Mouse (Mus musculus): ENCODE results near the gene Tspan4. TPM values are rescaled to one million over a fixed set of nuclear protein-coding genes. Genes with fewer than 3 reads are reported as not detected.
A peak's percentile ranks its signal among the peaks of the same experiment; 100 is the strongest.

The Tspan4 gene
- polyA plus RNA-seq, 1 experiment from 2014 or later, result 49.1 TPM

GRCm38 (mm10) chr7:141457236-141457635, 17.8 kb upstream of the Tspan4 start:
- H3K27me3 ChIP-seq (replicated peaks), result peaks cover 25% of the 10 kb centered on the region
- H3K9ac ChIP-seq, result no peak overlapping the region
- H3K4me3 ChIP-seq, result no peak overlapping the region

GRCm38 (mm10) chr7:141457986-141458660, 16.9 kb upstream of the Tspan4 start:
- Histone ChIP-seq H3K27ac (no peak overlapping the region), H3K4me2 (no peak overlapping the region), H3K4me1 (peaks cover 25% of the 10 kb centered on the region), H3K4me3 (no peak overlapping the region), H3K9ac (no peak overlapping the region), H3K9me3 (no peaks in the 10 kb centered on the region), H3K36me3 (replicated peaks) (0 out of 2 replicates have a peak, but pooled peaks cover 4% of the 10 kb centered on the region), H3K27me3 (replicated peaks) (peaks cover 34% of the 10 kb centered on the region)
- no peak for ATAC-seq (replicated peaks)
- WGBS, result 75% methylated on average over 15 of the region's 15 CpGs

More at GRCm38 (mm10) chr7:141457236-141457635, 17.8 kb upstream of the Tspan4 start:
- H3K27ac ChIP-seq, result no peak overlapping the region
- peaks cover 5% of the 10 kb centered on the region; the same call in 1 of the 2 replicates for H3K36me3 ChIP-seq (replicated peaks)
- H3K9me3 ChIP-seq, result no peaks in the 10 kb centered on the region
- ATAC-seq (replicated peaks), result no peak
- 95% methylated on average over 14 of the region's 14 CpGs for WGBS
- peaks cover 25% of the 10 kb centered on the region for H3K4me1 ChIP-seq
- H3K4me2 ChIP-seq, result no peak overlapping the region

GRCm38 (mm10) chr7:141458661-141459060, 16.4 kb upstream of the Tspan4 start:
- no peak for ATAC-seq (replicated peaks)
- H3K9me3 ChIP-seq, result no peaks in the 10 kb centered on the region

GRCm38 (mm10) chr7:141459301-141459711, 15.7 kb upstream of the Tspan4 start:
- 0 out of 2 replicates have a peak, but pooled peaks cover 4% of the 10 kb centered on the region for H3K36me3 ChIP-seq (replicated peaks)
- H3K9ac ChIP-seq, result no peak overlapping the region
- H3K4me3 ChIP-seq, result no peak overlapping the region
- ATAC-seq (replicated peaks), result no peak
- H3K4me1 ChIP-seq, result peaks cover 25% of the 10 kb centered on the region
- H3K9me3 ChIP-seq, result no peaks in the 10 kb centered on the region
- no peak overlapping the region for H3K4me2 ChIP-seq
- H3K27ac ChIP-seq, result no peak overlapping the region
- 91% methylated on average over 17 of the region's 17 CpGs for WGBS
- H3K27me3 ChIP-seq (replicated peaks), result peaks cover 46% of the 10 kb centered on the region

More at GRCm38 (mm10) chr7:141458661-141459060, 16.4 kb upstream of the Tspan4 start:
- H3K4me3 ChIP-seq, result no peak overlapping the region
- H3K27ac ChIP-seq, result no peak overlapping the region
- peaks cover 40% of the 10 kb centered on the region for H3K27me3 ChIP-seq (replicated peaks)
- 0 out of 2 replicates have a peak, but pooled peaks cover 4% of the 10 kb centered on the region for H3K36me3 ChIP-seq (replicated peaks)
- H3K9ac ChIP-seq, result no peak overlapping the region
- WGBS, result 89% methylated on average over 11 of the region's 11 CpGs
- H3K4me1 ChIP-seq, result peaks cover 25% of the 10 kb centered on the region
- H3K4me2 ChIP-seq, result no peak overlapping the region

GRCm38 (mm10) chr7:141460001-141460390, 15.0 kb upstream of the Tspan4 start:
- H3K9me3 ChIP-seq, result no peaks in the 10 kb centered on the region
- H3K9ac ChIP-seq, result no peak overlapping the region
- H3K27me3 ChIP-seq (replicated peaks), result peaks cover 53% of the 10 kb centered on the region
- H3K4me2 ChIP-seq, result no peak overlapping the region
- H3K4me3 ChIP-seq, result no peak overlapping the region
- H3K36me3 ChIP-seq (replicated peaks), result 0 out of 2 replicates have a peak, but pooled peaks cover 4% of the 10 kb centered on the region
- H3K4me1 ChIP-seq, result peaks cover 27% of the 10 kb centered on the region
- H3K27ac ChIP-seq, result no peak overlapping the region
- ATAC-seq (replicated peaks), result no peak
- 86% methylated on average over 5 of the region's 5 CpGs for WGBS

- no peak within 1 kb of the TSS for H3K27ac ChIP-seq
- 80% methylated on average over 15 of the region's 15 CpGs for WGBS
- peaks cover 59% of the 10 kb centered on the region for H3K27me3 ChIP-seq (replicated peaks)
Observed at GRCm38 (mm10) chr7:141460391-141461113, 14.5 kb upstream of the Tspan4 start, which contains the start of gene Cracr2b. Gene Cracr2b (plus strand): TSS chr7:141461094.

GRCm38 (mm10) chr7:141461521-141462332, 13.3 kb upstream of the Tspan4 start:
- peak overlapping the region; percentile 59 for H3K4me2 ChIP-seq
- ATAC-seq (replicated peaks), result no peak
- 0 out of 2 replicates have a peak, but pooled peaks cover 4% of the 10 kb centered on the region for H3K36me3 ChIP-seq (replicated peaks)
- peaks cover 15% of the 10 kb centered on the region for H3K4me1 ChIP-seq
- H3K9ac ChIP-seq, result peak overlapping the region; percentile 40
- H3K27ac ChIP-seq, result no peak overlapping the region
- H3K27me3 ChIP-seq (replicated peaks), result peaks cover 65% of the 10 kb centered on the region
- H3K9me3 ChIP-seq, result no peaks in the 10 kb centered on the region
- peak overlapping the region; percentile 38 for H3K4me3 ChIP-seq
- 3% methylated on average over 59 of the region's 59 CpGs for WGBS

More at GRCm38 (mm10) chr7:141460391-141461113, 14.5 kb upstream of the Tspan4 start, which contains the start of gene Cracr2b:
- Histone ChIP-seq H3K4me3 (peak within 1 kb of the TSS; percentile 38), H3K36me3 (replicated peaks) (0 out of 2 replicates have a peak, but pooled peaks cover 4% of the 10 kb centered on the region), H3K9me3 (no peaks in the 10 kb centered on the region), H3K4me1 (peaks cover 27% of the 10 kb centered on the region), H3K9ac (peak within 1 kb of the TSS; percentile 40), H3K4me2 (peak within 1 kb of the TSS; percentile 59)
- ATAC-seq (replicated peaks), result no peak

GRCm38 (mm10) chr7:141462333-141462821, 12.7 kb upstream of the Tspan4 start:
- no peak for ATAC-seq (replicated peaks)
- Histone ChIP-seq H3K27ac (no peak overlapping the region), H3K4me2 (peak overlapping the region; percentile 59), H3K27me3 (replicated peaks) (peaks cover 65% of the 10 kb centered on the region), H3K4me1 (peaks cover 20% of the 10 kb centered on the region), H3K9me3 (no peaks in the 10 kb centered on the region), H3K36me3 (replicated peaks) (0 out of 2 replicates have a peak, but pooled peaks cover 4% of the 10 kb centered on the region), H3K4me3 (peak overlapping the region; percentile 38), H3K9ac (0 out of 2 replicates have a peak overlapping the region, but pooled peaks have one; percentile 40)
- WGBS, result 24% methylated on average over 5 of the region's 5 CpGs

GRCm38 (mm10) chr7:141463824-141464602, 11.0 kb upstream of the Tspan4 start:
- 0 out of 2 replicates have a peak overlapping the region, but pooled peaks have one; percentile 10 for H3K4me3 ChIP-seq

GRCm38 (mm10) chr7:141464603-141465201, 10.3 kb upstream of the Tspan4 start:
- peak overlapping the region; percentile 35 for H3K4me2 ChIP-seq
- H3K36me3 ChIP-seq (replicated peaks), result no peaks in the 10 kb centered on the region
- peaks cover 61% of the 10 kb centered on the region for H3K27me3 ChIP-seq (replicated peaks)
- peaks cover 42% of the 10 kb centered on the region for H3K4me1 ChIP-seq
- 8% methylated on average over 38 of the region's 38 CpGs for WGBS
- no peak for ATAC-seq (replicated peaks)
- 0 out of 2 replicates have a peak overlapping the region, but pooled peaks have one; percentile 9 for H3K9ac ChIP-seq
- peak overlapping the region; percentile 10; the same call in 1 of the 2 replicates for H3K4me3 ChIP-seq
- H3K9me3 ChIP-seq, result no peaks in the 10 kb centered on the region
- H3K27ac ChIP-seq, result no peak overlapping the region

More at GRCm38 (mm10) chr7:141463824-141464602, 11.0 kb upstream of the Tspan4 start:
- Histone ChIP-seq H3K4me1 (peaks cover 35% of the 10 kb centered on the region), H3K27ac (no peak overlapping the region), H3K27me3 (replicated peaks) (peaks cover 65% of the 10 kb centered on the region), H3K9me3 (no peaks in the 10 kb centered on the region), H3K36me3 (replicated peaks) (0 out of 2 replicates have a peak, but pooled peaks cover 4% of the 10 kb centered on the region), H3K4me2 (no peak overlapping the region), H3K9ac (no peak overlapping the region)
- no peak for ATAC-seq (replicated peaks)
- WGBS, result 19% methylated on average over 12 of the region's 12 CpGs
